Mouse (Mus musculus) liver, adult 2 months (tissue): ENCODE data around the gene Zzz3.

Experiments used
- CTCF ChIP-seq: fragments of 200-500 bp; IDR thresholded peaks from 2 replicates; pipeline ENCODE4 v1.5.1; 2011; ENCODE audit warnings: low read depth, low read length, control low read depth
- POLR2A ChIP-seq: fragments of 200-500 bp; IDR thresholded peaks from 2 replicates; pipeline ENCODE4 v1.6.1; 2011; ENCODE audit warnings: low read length, control low read depth; ENCODE audit not compliant: insufficient read depth; ENCODE audit errors: extremely low read depth

DNA sequence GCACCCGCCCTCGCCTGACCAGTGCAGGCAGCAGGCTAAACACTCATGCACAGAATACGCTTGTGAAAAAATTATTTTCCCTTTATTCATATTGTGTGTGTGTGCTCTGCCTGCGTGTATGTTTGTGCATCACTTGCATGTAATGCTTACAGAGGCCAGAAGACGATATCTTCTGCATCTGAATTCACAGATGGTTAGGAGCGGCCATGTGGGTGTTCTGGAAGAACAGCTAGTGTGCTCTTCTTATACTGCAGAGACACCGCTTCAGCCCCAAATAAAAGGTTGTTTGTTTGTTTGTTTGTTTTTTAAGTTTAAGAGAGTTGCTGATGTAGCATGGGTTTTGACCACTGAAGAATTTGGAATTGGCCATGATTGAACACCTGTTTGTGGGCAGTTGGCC lies 10.1 kb downstream of the Zzz3 start:
- no peak for TF ChIP-seq CTCF
- no peak for TF ChIP-seq POLR2A
